9 mouse cellular contexts compared by ENCODE assay signal in the genomic region with DNA sequence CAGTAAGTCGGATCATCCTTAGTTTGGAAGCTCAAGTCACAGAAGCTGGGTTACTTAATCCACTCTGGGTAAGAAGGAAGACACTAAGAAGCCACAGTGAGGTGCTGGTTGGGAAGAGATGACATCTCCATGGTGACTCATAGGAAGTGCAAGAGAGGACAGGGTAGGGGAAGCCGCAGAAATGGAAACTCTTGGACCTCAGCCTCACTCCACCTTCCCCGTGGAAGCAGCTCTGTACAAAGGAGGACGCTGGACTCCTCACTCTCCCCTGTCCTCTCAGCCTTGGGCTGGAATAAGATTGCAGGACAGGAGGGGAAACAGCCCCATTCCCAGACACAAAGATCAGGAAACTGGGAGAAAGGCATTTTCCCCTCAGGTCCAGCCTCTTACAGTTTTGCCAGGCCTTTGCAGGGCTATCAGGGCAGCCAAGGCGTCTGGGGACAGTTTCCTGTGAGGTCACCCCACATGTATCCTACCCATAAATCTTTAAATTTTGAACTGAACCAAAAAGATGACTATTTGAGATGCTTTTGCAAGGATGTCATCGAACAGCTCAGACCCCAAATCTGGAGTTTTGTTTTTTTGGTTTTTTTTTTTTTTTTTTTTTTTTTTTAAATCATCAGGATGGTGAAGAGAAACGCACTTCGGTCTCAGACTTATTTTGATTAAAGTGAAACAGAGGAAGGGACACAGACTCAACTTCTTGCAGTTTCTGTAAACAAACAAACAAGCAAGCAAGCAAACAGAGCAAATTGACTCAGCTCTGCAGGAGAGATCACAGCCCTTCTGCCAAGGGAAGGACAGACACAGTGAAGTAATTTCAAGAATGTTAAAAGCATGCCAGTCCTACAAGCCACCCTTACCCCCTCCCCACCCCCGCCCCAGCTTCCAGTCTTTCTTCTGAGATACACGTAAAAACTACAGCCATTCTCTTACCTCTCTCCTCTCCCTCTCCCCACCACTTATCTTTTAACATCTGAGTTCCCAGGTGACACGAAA.
A peak's percentile ranks its signal among the peaks of the same experiment; 100 is the strongest.
DNase-seq lines count a peak whose midpoint lies in the region; ATAC-seq and TF ChIP-seq lines count a peak whose summit lies in the region.
"Had no signal": no experiment of that assay in that cellular context is flagged by ENCODE, and none has a peak within 500 bp of the region (broad histone marks: within the 10 kb centered on the region; RNA-seq: fewer than 3 reads in every experiment).

No protein-coding gene starts in this region.

- peaks cover 26% of the 10 kb centered on the region for H3K4me1 ChIP-seq in neural tube, embryonic 13.5 days (replicated peaks)
- peaks cover 27% of the 10 kb centered on the region for H3K4me1 ChIP-seq in limb, embryonic 15.5 days
- H3K4me1 ChIP-seq in stomach, postnatal 0 days (replicated peaks; ENCODE audit: control insufficient read depth, insufficient read depth), result peaks cover 4% of the 10 kb centered on the region; the same call in 1 of the 2 replicates

- H3K4me2 ChIP-seq in neural tube, embryonic 13.5 days, result no peak overlapping the region
- H3K4me2 ChIP-seq in limb, embryonic 15.5 days, result no peak overlapping the region
- no peak overlapping the region for H3K4me2 ChIP-seq in stomach, postnatal 0 days (replicated peaks; ENCODE audit: low read depth)

- no peak overlapping the region for H3K4me3 ChIP-seq in neural tube, embryonic 13.5 days
- no peak overlapping the region for H3K4me3 ChIP-seq in limb, embryonic 15.5 days
- H3K4me3 ChIP-seq in stomach, postnatal 0 days (ENCODE audit: low read depth, low read length), result no peak overlapping the region

- no peaks in the 10 kb centered on the region for H3K9me3 ChIP-seq in neural tube, embryonic 13.5 days
- no peaks in the 10 kb centered on the region for H3K9me3 ChIP-seq in limb, embryonic 15.5 days
- no peaks in the 10 kb centered on the region for H3K9me3 ChIP-seq in stomach, postnatal 0 days (ENCODE audit: control insufficient read depth, low read length)

- ATAC-seq in neural tube, embryonic 13.5 days (ENCODE audit: low read depth), result no peak
- ATAC-seq in limb, embryonic 15.5 days (ENCODE audit: insufficient number of reproducible peaks, low FRiP score, low TSS enrichment, low read depth), result peak; percentile 58; the same call in 1 of the 2 replicates
- 0 out of 2 replicates have a peak, but pooled peaks have one; percentile 48 for ATAC-seq in stomach, postnatal 0 days (ENCODE audit: low FRiP score, low TSS enrichment)

- H3K27me3 ChIP-seq in neural tube, embryonic 13.5 days, result no peaks in the 10 kb centered on the region
- H3K27me3 ChIP-seq in limb, embryonic 15.5 days, result no peaks in the 10 kb centered on the region
- no peaks in the 10 kb centered on the region for H3K27me3 ChIP-seq in stomach, postnatal 0 days (ENCODE audit: control insufficient read depth, insufficient read depth, low read length)

- 60% methylated on average over 11 of the region's 11 CpGs for WGBS in neural tube, embryonic 13.5 days
- WGBS in limb, embryonic 15.5 days, result 38% methylated on average over 11 of the region's 11 CpGs
- 42% methylated on average over 11 of the region's 11 CpGs for WGBS in stomach, postnatal 0 days

- H3K9ac ChIP-seq in neural tube, embryonic 13.5 days, result no peak overlapping the region
- no peak overlapping the region for H3K9ac ChIP-seq in limb, embryonic 15.5 days
- no peak overlapping the region for H3K9ac ChIP-seq in stomach, postnatal 0 days (ENCODE audit: low read length)

- no peak for DNase-seq in neural tube, embryonic 10.5 days (ENCODE audit: extremely low spot score, low spot score)
- peak; percentile 57 to 66 for DNase-seq in heart, adult 18-20 months
- DNase-seq in stomach, postnatal 0 days (ENCODE audit: low spot score), result peak; percentile 13
- no peak for DNase-seq in cerebellum, postnatal 4 days (ENCODE audit: low spot score in 2 of 2)
- no peak for DNase-seq in cerebellum, postnatal 14 days
- DNase-seq in ovary, postnatal 10 days (ENCODE audit: low spot score), result no peak
- DNase-seq: spleen, adult 18-20 months had no signal

- 0 out of 2 replicates have a peak overlapping the region, but pooled peaks have one; percentile 6 for H3K27ac ChIP-seq in neural tube, embryonic 13.5 days (replicated peaks)
- H3K27ac ChIP-seq in limb, embryonic 15.5 days, result peak overlapping the region; percentile 54
- H3K27ac ChIP-seq in stomach, postnatal 0 days (replicated peaks), result peak overlapping the region; percentile 49; the same call in 1 of the 2 replicates

- H3K36me3 ChIP-seq in neural tube, embryonic 13.5 days, result no peaks in the 10 kb centered on the region
- no peaks in the 10 kb centered on the region for H3K36me3 ChIP-seq in limb, embryonic 15.5 days
- peaks cover 3% of the 10 kb centered on the region; the same call in 1 of the 2 replicates for H3K36me3 ChIP-seq in stomach, postnatal 0 days (ENCODE audit: control insufficient read depth, insufficient read depth, low read length)

- no peak for TF ChIP-seq EP300 in stomach, postnatal 0 days (optimal IDR thresholded peaks at IDR 0.05)

- TF ChIP-seq CTCF in stomach, postnatal 0 days (IDR thresholded peaks at IDR 0.05; ENCODE audit: low read depth), result no peak

Comparison
In these comparisons a context has a peak if more than half of its experiments do, and no peak if none do; other contexts are left out.
1. DNase-seq: peak in heart, adult 18-20 months (2 of 2) and stomach, postnatal 0 days (single experiment); none in neural tube, embryonic 10.5 days (single experiment), cerebellum, postnatal 4 days (0 of 2), cerebellum, postnatal 14 days (0 of 2) and ovary, postnatal 10 days (single experiment).
2. Peak in every context shown above with its lines, with median percentiles within 50 percentile points of each other: H3K27ac ChIP-seq.